Mouse (Mus musculus) bone marrow, adult 2 months (tissue): ENCODE results near the gene Mmab.

Experiments used
- CTCF ChIP-seq: fragments of 200-500 bp; IDR thresholded peaks from 2 replicates; pipeline ENCODE4 v1.5.1; 2011; ENCODE audit warnings: low read length, control low read depth; ENCODE audit not compliant: control insufficient read depth, insufficient read depth
- POLR2A ChIP-seq: fragments of 200-500 bp; IDR thresholded peaks from 2 replicates; pipeline ENCODE4 v1.6.1; 2011; ENCODE audit warnings: low read depth, mild to moderate bottlenecking, control low read depth, low read length, borderline replicate concordance; ENCODE audit not compliant: control insufficient read depth

DNA sequence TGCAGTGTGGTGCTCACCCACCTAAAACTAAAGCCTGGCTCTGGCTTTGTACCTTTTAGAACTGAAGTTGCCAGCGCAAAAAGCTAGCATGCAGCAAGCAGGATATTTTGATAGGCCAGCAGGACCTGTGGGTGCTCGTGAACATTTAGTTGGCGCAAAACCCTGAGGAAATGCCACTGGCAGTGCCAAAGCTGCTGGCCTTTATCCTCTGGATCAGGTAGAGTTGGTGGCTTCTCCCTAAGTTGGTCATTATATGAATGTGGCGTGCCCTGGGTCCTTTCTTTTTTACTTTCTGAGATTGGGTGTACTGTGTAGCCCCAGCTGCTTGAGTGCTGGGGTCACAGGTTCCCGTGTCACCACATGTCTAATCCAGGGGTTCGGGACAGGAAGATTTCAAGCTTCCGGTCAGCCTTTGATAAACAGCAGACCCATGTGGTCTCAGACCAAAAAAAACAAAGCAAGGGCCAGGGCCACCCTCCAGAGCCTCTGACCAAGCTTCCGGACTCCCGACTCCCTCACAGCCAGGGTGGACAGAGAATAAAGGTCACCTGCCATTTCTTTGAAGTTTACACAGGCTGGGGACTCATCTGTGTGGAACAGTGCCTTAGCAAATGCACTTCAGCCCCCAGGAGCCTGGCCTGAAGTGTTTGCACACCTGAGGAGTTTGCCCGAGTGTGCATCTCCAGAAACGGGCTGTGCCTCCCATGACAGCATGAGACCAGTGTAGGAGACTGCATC lies 22.1 kb downstream of the Mmab start:
- TF ChIP-seq POLR2A (no peak), CTCF (no peak)
